Mouse (Mus musculus) liver, embryonic 11.5 days (tissue): ENCODE measurements around the gene Tnip2. TPM values are rescaled to one million over a fixed set of nuclear protein-coding genes. Genes with fewer than 3 reads are reported as not detected.

ENCODE experiments used
- ATAC-seq: fragments of 200-750 bp; cut with Nextera tagmentation; replicated peaks from 2 replicates; pipeline ENCODE4 v1.8.0; 2017; ENCODE audit warnings: moderate number of reproducible peaks, mild to moderate bottlenecking, moderate TSS enrichment, moderate library complexity; ENCODE audit not compliant: low FRiP score
- DNase-seq: peaks from one replicate; pipeline ENCODE4 v3.0.0-alpha.2; 2017; ENCODE audit warnings: low spot score
- H3K27ac ChIP-seq: fragments of 300-500 bp; sonication (generic); 2 replicates; pipeline ENCODE4 v1.5.1; 2014; ENCODE audit warnings: mild to moderate bottlenecking, low read depth, low read length, control low read depth
- H3K27me3 ChIP-seq: fragments of 300-500 bp; sonication (generic); replicated peaks from 2 replicates; pipeline ENCODE4 v1.6.1; 2014; ENCODE audit warnings: low read length, mixed read lengths; ENCODE audit not compliant: control insufficient read depth, insufficient read depth
- H3K36me3 ChIP-seq: fragments of 300-500 bp; sonication (generic); 2 replicates; pipeline ENCODE4 v1.6.1; 2014; ENCODE audit warnings: mild to moderate bottlenecking, low read length, moderate library complexity, mixed read lengths; ENCODE audit not compliant: control insufficient read depth, insufficient read depth
- H3K4me1 ChIP-seq: fragments of 300-500 bp; sonication (generic); replicated peaks from 2 replicates; pipeline ENCODE4 v1.6.1; 2014; ENCODE audit warnings: low read length, mixed read lengths; ENCODE audit not compliant: control insufficient read depth, insufficient read depth
- H3K4me2 ChIP-seq: fragments of 300-500 bp; sonication (generic); 2 replicates; pipeline ENCODE4 v1.6.1; 2014; ENCODE audit warnings: mild to moderate bottlenecking, control low read depth, moderate library complexity
- H3K4me3 ChIP-seq: fragments of 300-500 bp; sonication (generic); 2 replicates; pipeline ENCODE4 v1.5.1; 2014; ENCODE audit warnings: low read depth, low read length, control low read depth
- H3K9ac ChIP-seq: fragments of 300-500 bp; sonication (generic); 2 replicates; pipeline ENCODE4 v1.6.1; 2014; ENCODE audit warnings: low read depth, low read length, control low read depth
- H3K9me3 ChIP-seq: fragments of 300-500 bp; sonication (generic); 2 replicates; pipeline ENCODE4 v1.6.1; 2016; ENCODE audit warnings: low read length, inconsistent platforms, mixed read lengths; ENCODE audit not compliant: control insufficient read depth
- WGBS: fragments of 180-500 bp; shearing (Covaris S2); extraction: QIAGEN DNeasy Blood & Tissue Kit; methylation state at CpG from one replicate; pipeline ENCODE4 v1.1.7; 2014; 5-methylcytosine and 5-hydroxymethylcytosine counted together
- polyA plus RNA-seq: library from polyadenylated mRNA; unstranded; fragments of >200 nt; fragmentation: Nextera tagmentation; extraction: Ambion mirVana; gene quantifications from 2 replicates; pipeline ENCODE4 v1.2.1, GENCODE M21; 2014

Gene Tnip2
- polyA plus RNA-seq, 1 experiment from 2014 or later, result 12.8 TPM

- ATAC-seq (no peak), DNase-seq (no peak)
- H3K27ac ChIP-seq, result no peak overlapping the region
- 0 out of 2 replicates have a peak, but pooled peaks cover 3% of the 10 kb centered on the region for H3K4me1 ChIP-seq
- H3K4me2 ChIP-seq, result no peak overlapping the region
- H3K4me3 ChIP-seq, result no peak overlapping the region
- H3K27me3 ChIP-seq, result no peaks in the 10 kb centered on the region
- no peak overlapping the region for H3K9ac ChIP-seq
- 72% methylated on average over 6 of the region's 6 CpGs for WGBS
- H3K9me3 ChIP-seq, result no peaks in the 10 kb centered on the region
- H3K36me3 ChIP-seq, result no peaks in the 10 kb centered on the region
Observed at GRCm38 (mm10) chr5:34496745-34497144, 17.0 kb downstream of the Tnip2 start.

GRCm38 (mm10) chr5:34489418-34489787, 24.4 kb downstream of the Tnip2 start:
- Histone ChIP-seq H3K27ac (no peak overlapping the region), H3K4me2 (no peak overlapping the region), H3K4me3 (no peak overlapping the region), H3K9me3 (no peaks in the 10 kb centered on the region), H3K27me3 (no peaks in the 10 kb centered on the region), H3K36me3 (peaks cover 3% of the 10 kb centered on the region), H3K9ac (no peak overlapping the region), H3K4me1 (no peaks in the 10 kb centered on the region)
- WGBS, result 82% methylated on average over 3 of the region's 3 CpGs
- DNase-seq (no peak), ATAC-seq (no peak)

- H3K27me3 ChIP-seq, result no peaks in the 10 kb centered on the region
- no peak overlapping the region for H3K27ac ChIP-seq
- DNase-seq, result no peak
- no peak overlapping the region for H3K4me3 ChIP-seq
- H3K9me3 ChIP-seq, result no peaks in the 10 kb centered on the region
- H3K9ac ChIP-seq, result no peak overlapping the region
- no peak overlapping the region for H3K4me2 ChIP-seq
- H3K36me3 ChIP-seq, result peaks cover 3% of the 10 kb centered on the region
- no peak for ATAC-seq
- no peaks in the 10 kb centered on the region for H3K4me1 ChIP-seq
- WGBS, result 80% methylated on average over 6 of the region's 6 CpGs
Observed at GRCm38 (mm10) chr5:34488741-34489417, 24.9 kb downstream of the Tnip2 start.

- ATAC-seq, result no peak
- H3K9ac ChIP-seq, result no peak overlapping the region
- H3K4me3 ChIP-seq, result no peak overlapping the region
- H3K36me3 ChIP-seq, result peaks cover 3% of the 10 kb centered on the region
- DNase-seq, result no peak
- no peak overlapping the region for H3K27ac ChIP-seq
- H3K9me3 ChIP-seq, result no peaks in the 10 kb centered on the region
- 70% methylated on average over 6 of the region's 6 CpGs for WGBS
- H3K4me1 ChIP-seq, result no peaks in the 10 kb centered on the region
- no peak overlapping the region for H3K4me2 ChIP-seq
- no peaks in the 10 kb centered on the region for H3K27me3 ChIP-seq
Observed at GRCm38 (mm10) chr5:34487320-34488090, 26.3 kb downstream of the Tnip2 start.

GRCm38 (mm10) chr5:34485731-34486130, 28.1 kb downstream of the Tnip2 start:
- Histone ChIP-seq H3K4me3 (no peak overlapping the region), H3K27me3 (no peaks in the 10 kb centered on the region), H3K36me3 (peaks cover 10% of the 10 kb centered on the region), H3K9me3 (no peaks in the 10 kb centered on the region), H3K27ac (no peak overlapping the region), H3K4me2 (no peak overlapping the region), H3K9ac (no peak overlapping the region), H3K4me1 (no peaks in the 10 kb centered on the region)
- ATAC-seq, result no peak
- WGBS, result 89% methylated on average over 15 of the region's 15 CpGs
- no peak for DNase-seq

GRCm38 (mm10) chr5:34480926-34481325, 32.9 kb downstream of the Tnip2 start:
- no peaks in the 10 kb centered on the region for H3K9me3 ChIP-seq
- H3K27me3 ChIP-seq, result no peaks in the 10 kb centered on the region
- no peak overlapping the region for H3K27ac ChIP-seq
- 70% methylated on average over 3 of the region's 3 CpGs for WGBS
- H3K4me2 ChIP-seq, result no peak overlapping the region
- peaks cover 24% of the 10 kb centered on the region for H3K36me3 ChIP-seq
- DNase-seq (no peak), ATAC-seq (no peak)
- no peak overlapping the region for H3K4me3 ChIP-seq
- no peaks in the 10 kb centered on the region for H3K4me1 ChIP-seq
- no peak overlapping the region for H3K9ac ChIP-seq

GRCm38 (mm10) chr5:34468039-34468775, 45.6 kb downstream of the Tnip2 start:
- H3K9ac ChIP-seq, result no peak overlapping the region
- no peaks in the 10 kb centered on the region for H3K27me3 ChIP-seq
- peak overlapping the region; percentile 31; the same call in 1 of the 2 replicates for H3K4me2 ChIP-seq
- H3K36me3 ChIP-seq, result peaks cover 28% of the 10 kb centered on the region
- 56% methylated on average over 2 of the region's 2 CpGs for WGBS
- H3K4me1 ChIP-seq, result peaks cover 2% of the 10 kb centered on the region; the same call in 1 of the 2 replicates
- DNase-seq (no peak), ATAC-seq (peak; percentile 98)
- peak overlapping the region; percentile 55 for H3K27ac ChIP-seq
- H3K4me3 ChIP-seq, result no peak overlapping the region
- H3K9me3 ChIP-seq, result no peaks in the 10 kb centered on the region

- Histone ChIP-seq H3K4me1 (peaks cover 2% of the 10 kb centered on the region; the same call in 1 of the 2 replicates), H3K9ac (no peak overlapping the region), H3K27ac (no peak overlapping the region), H3K4me2 (no peak overlapping the region), H3K4me3 (no peak overlapping the region), H3K27me3 (no peaks in the 10 kb centered on the region), H3K9me3 (no peaks in the 10 kb centered on the region), H3K36me3 (peaks cover 33% of the 10 kb centered on the region)
- ATAC-seq, result no peak
- DNase-seq, result no peak
- 94% methylated on average over 2 of the region's 2 CpGs for WGBS
Observed at GRCm38 (mm10) chr5:34466648-34467047, 47.1 kb downstream of the Tnip2 start.
